Comparison of ENCODE assay signal across 9 mouse cellular contexts in the genomic region with DNA sequence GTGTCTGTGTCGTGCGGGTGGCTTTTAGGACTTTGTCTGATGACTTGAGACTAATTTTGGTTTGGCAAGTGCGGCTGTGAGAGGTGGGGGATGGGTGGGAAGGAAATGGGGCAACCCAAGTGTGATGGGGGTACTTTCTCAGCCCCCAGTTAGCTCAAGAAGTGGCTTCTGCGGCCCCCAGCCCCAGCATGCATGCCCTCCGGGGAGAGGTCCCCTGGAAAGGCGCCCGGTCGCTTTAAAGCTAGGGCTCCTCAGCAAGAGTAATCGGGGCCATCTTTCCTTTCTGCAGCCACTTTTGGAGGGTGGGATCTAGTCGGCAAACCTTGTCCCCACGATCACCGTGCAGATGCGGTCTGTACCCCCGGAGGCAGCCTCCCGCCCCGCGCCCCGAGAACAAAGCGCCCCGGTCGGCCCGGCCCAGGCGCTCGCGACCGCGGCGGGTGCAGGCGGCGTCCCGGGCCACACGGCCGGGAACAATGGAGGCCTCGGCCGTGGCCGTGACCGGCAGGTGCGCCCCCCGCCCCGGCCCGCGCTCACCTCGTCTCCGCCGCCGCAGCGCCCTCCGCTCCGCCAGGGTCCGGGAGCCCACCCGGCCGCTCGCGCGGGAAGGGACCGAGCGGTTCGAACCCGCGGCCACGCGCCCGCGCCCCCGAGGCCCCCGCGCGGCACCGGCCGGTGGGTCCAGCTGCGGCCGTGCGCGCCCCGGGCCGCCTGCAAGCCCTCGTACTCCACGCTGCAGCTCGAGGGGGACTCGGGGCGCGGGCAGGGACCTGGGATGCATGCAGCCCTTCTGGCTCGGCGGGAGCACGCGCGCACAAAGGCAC. TPM values are rescaled to one million over a fixed set of nuclear protein-coding genes. Genes with fewer than 3 reads are reported as not detected.
DNase-seq lines count a peak whose midpoint lies in the region; ATAC-seq and TF ChIP-seq lines count a peak whose summit lies in the region.
"Had no signal": no experiment of that assay in that cellular context is flagged by ENCODE, and none has a peak within 500 bp of the region (broad histone marks: within the 10 kb centered on the region; RNA-seq: fewer than 3 reads in every experiment).

No protein-coding gene starts in this region.

- no peaks in the 10 kb centered on the region for H3K36me3 ChIP-seq in spleen, adult 2 months (ENCODE audit: control insufficient read depth, insufficient read depth, low read length)
- H3K36me3 ChIP-seq in heart, embryonic 15.5 days: no peaks in the 10 kb centered on the region
- no peaks in the 10 kb centered on the region for H3K36me3 ChIP-seq in neural tube, embryonic 14.5 days (ENCODE audit: control insufficient read depth, insufficient read depth, low read length)

- H3K27me3 ChIP-seq in cerebellum, adult 2 months (ENCODE audit: control insufficient read depth, insufficient read depth, low read length): no peaks in the 10 kb centered on the region
- peaks cover 3% of the 10 kb centered on the region; the same call in 1 of the 2 replicates for H3K27me3 ChIP-seq in spleen, adult 2 months (ENCODE audit: control insufficient read depth, insufficient read depth, low read length)
- no peaks in the 10 kb centered on the region for H3K27me3 ChIP-seq in heart, embryonic 15.5 days
- H3K27me3 ChIP-seq in neural tube, embryonic 14.5 days (ENCODE audit: control insufficient read depth, insufficient read depth, low read length): no peaks in the 10 kb centered on the region

- WGBS in cerebellum, adult 2 months: 1% methylated on average over 86 of the region's 87 CpGs
- WGBS in spleen, adult 2 months: 1% methylated on average over 84 of the region's 87 CpGs
- 1% methylated on average over 79 of the region's 87 CpGs for WGBS in heart, embryonic 15.5 days
- under 1% methylated on average over 64 of the region's 87 CpGs for WGBS in neural tube, embryonic 14.5 days

- 0 out of 2 replicates have a peak, but pooled peaks have one; percentile 26 for TF ChIP-seq POLR2A in cerebellum, adult 2 months (IDR thresholded peaks at IDR 0.05; ENCODE audit: borderline replicate concordance, insufficient read depth, low read length)
- TF ChIP-seq POLR2A in spleen, adult 2 months (IDR thresholded peaks at IDR 0.05; ENCODE audit: low read depth, low read length): no peak

- peak overlapping the region; percentile 77 for H3K9ac ChIP-seq in heart, embryonic 15.5 days
- H3K9ac ChIP-seq in neural tube, embryonic 14.5 days (replicated peaks; ENCODE audit: low read depth, low read length): peak overlapping the region; percentile 99

- ATAC-seq in heart, embryonic 15.5 days (replicated peaks; ENCODE audit: insufficient number of reproducible peaks, insufficient read depth, low FRiP score, low read depth): peak; percentile 29
- ATAC-seq in neural tube, embryonic 14.5 days (ENCODE audit: low read depth): peak; percentile 68

- H3K4me1 ChIP-seq in cerebellum, adult 2 months (ENCODE audit: control insufficient read depth, insufficient read depth, low read length): peaks cover 15% of the 10 kb centered on the region
- peaks cover 3% of the 10 kb centered on the region for H3K4me1 ChIP-seq in spleen, adult 2 months (ENCODE audit: control insufficient read depth, insufficient read depth, insufficient read length)
- H3K4me1 ChIP-seq in heart, embryonic 15.5 days (replicated peaks): peaks cover 55% of the 10 kb centered on the region
- H3K4me1 ChIP-seq in neural tube, embryonic 14.5 days (ENCODE audit: control insufficient read depth, insufficient read depth, low read length): peaks cover 39% of the 10 kb centered on the region

- H3K9me3 ChIP-seq in heart, embryonic 15.5 days (replicated peaks): no peaks in the 10 kb centered on the region
- no peaks in the 10 kb centered on the region for H3K9me3 ChIP-seq in neural tube, embryonic 14.5 days (ENCODE audit: control insufficient read depth, low read length)

- H3K27ac ChIP-seq in cerebellum, adult 2 months (ENCODE audit: insufficient read depth, low read length): peak overlapping the region; percentile 37; the same call in 1 of the 2 replicates
- H3K27ac ChIP-seq in spleen, adult 2 months (ENCODE audit: insufficient read depth, low read length): no peak overlapping the region
- peak overlapping the region; percentile 75 for H3K27ac ChIP-seq in heart, embryonic 15.5 days
- H3K27ac ChIP-seq in neural tube, embryonic 14.5 days (ENCODE audit: low read depth, low read length): peak overlapping the region; percentile 97

- peak overlapping the region; percentile 86 for H3K4me2 ChIP-seq in heart, embryonic 15.5 days
- H3K4me2 ChIP-seq in neural tube, embryonic 14.5 days (ENCODE audit: low read depth, low read length): peak overlapping the region; percentile 90

- peak overlapping the region; percentile 88 for H3K4me3 ChIP-seq in cerebellum, adult 2 months (replicated peaks; ENCODE audit: insufficient read depth, low read depth, low read length)
- H3K4me3 ChIP-seq in spleen, adult 2 months (ENCODE audit: extremely low read depth, insufficient read depth, insufficient read length): peak overlapping the region; percentile 55
- peak overlapping the region; percentile 63 for H3K4me3 ChIP-seq in heart, embryonic 15.5 days
- peak overlapping the region; percentile 79 for H3K4me3 ChIP-seq in neural tube, embryonic 14.5 days (ENCODE audit: low read depth, low read length)

- TF ChIP-seq CTCF in cerebellum, adult 2 months (IDR thresholded peaks at IDR 0.05; ENCODE audit: borderline replicate concordance, insufficient read depth, low read depth, low read length): no peak
- no peak for TF ChIP-seq CTCF in spleen, adult 2 months (IDR thresholded peaks at IDR 0.05; ENCODE audit: extremely low read depth, insufficient read depth, insufficient read length, insufficient replicate concordance)

- DNase-seq in cerebellum, adult 2 months: peak; percentile 44 to 62
- no peak for DNase-seq in cerebellum, adult 11-12 months
- no peak for DNase-seq in spleen, adult 2 months (ENCODE audit: low read depth in 1 of 2, low spot score in 2 of 2)
- no peak for DNase-seq in spleen, postnatal 14 days (ENCODE audit: low spot score in 2 of 2)
- DNase-seq in liver: peak; percentile 17
- DNase-seq in left cerebral cortex, adult 8-10 months (ENCODE audit: low spot score in 2 of 2): no peak

RNA-seq across cellular contexts. Expression of gene Nanos3, which starts 1.5 kb away (rescaled TPM):
- polyA plus RNA-seq in cerebellum, adult 2 months (2012; rRNA removed): 2.3 and 2.8 TPM in 2 replicates
- 1.2 TPM in 1 of 2 replicates, not detected in the other for polyA plus RNA-seq in spleen, adult 2 months (2012; rRNA removed)
- 1.4 and 1.6 TPM in 2 replicates for polyA plus RNA-seq in heart, embryonic 15.5 days (2015; fragmentation: Nextera tagmentation; extraction: Ambion mirVana)
- 12.4 and 12.5 TPM in 2 replicates for polyA plus RNA-seq in neural tube, embryonic 14.5 days (2014; fragmentation: Nextera tagmentation; extraction: Ambion mirVana)
- 1 to 10 TPM; 2.8 to 3.8 (median 3.2) TPM for total RNA-seq in left cerebral cortex, adult 8-10 months (2022)
- total RNA-seq: CH12.LX had no signal

RNA-seq across cellular contexts. Expression of gene 4930432K21Rik, which starts 35.6 kb away (rescaled TPM):
- 2.7 and 3.2 TPM in 2 replicates for polyA plus RNA-seq in cerebellum, adult 2 months (2012; rRNA removed)
- polyA plus RNA-seq in spleen, adult 2 months (2012; rRNA removed): 1.4 TPM in 2 replicates
- polyA plus RNA-seq in heart, embryonic 15.5 days (2015; fragmentation: Nextera tagmentation; extraction: Ambion mirVana): 0.60 and 0.77 TPM in 2 replicates
- 1.3 and 1.6 TPM in 2 replicates for polyA plus RNA-seq in neural tube, embryonic 14.5 days (2014; fragmentation: Nextera tagmentation; extraction: Ambion mirVana)
- total RNA-seq in left cerebral cortex, adult 8-10 months (2022): 1 to 10 TPM; 2.8 to 3.2 (median 3.1) TPM

RNA-seq across cellular contexts. Expression of gene Cc2d1a, which starts 35.7 kb away (rescaled TPM):
- polyA plus RNA-seq in cerebellum, adult 2 months (2012; rRNA removed): 40.4 and 45.1 TPM in 2 replicates
- polyA plus RNA-seq in spleen, adult 2 months (2012; rRNA removed): 21.0 and 26.6 TPM in 2 replicates
- polyA plus RNA-seq in heart, embryonic 15.5 days (2015; fragmentation: Nextera tagmentation; extraction: Ambion mirVana): 11.9 and 18.7 TPM in 2 replicates
- polyA plus RNA-seq in neural tube, embryonic 14.5 days (2014; fragmentation: Nextera tagmentation; extraction: Ambion mirVana): 26.8 and 30.7 TPM in 2 replicates
- 10 to 100 TPM; 44.3 to 52.9 (median 47.4) TPM for total RNA-seq in left cerebral cortex, adult 8-10 months (2022)

RNA-seq across cellular contexts. Expression of gene Zswim4, which starts 53.4 kb away (rescaled TPM):
- 14.0 TPM in 2 replicates for polyA plus RNA-seq in cerebellum, adult 2 months (2012; rRNA removed)
- polyA plus RNA-seq in spleen, adult 2 months (2012; rRNA removed): 11.3 and 17.5 TPM in 2 replicates
- polyA plus RNA-seq in heart, embryonic 15.5 days (2015; fragmentation: Nextera tagmentation; extraction: Ambion mirVana): 7.6 and 9.7 TPM in 2 replicates
- 12.9 and 20.5 TPM in 2 replicates for polyA plus RNA-seq in neural tube, embryonic 14.5 days (2014; fragmentation: Nextera tagmentation; extraction: Ambion mirVana)
- total RNA-seq in left cerebral cortex, adult 8-10 months (2022): 10 to 100 TPM; 12.9 to 13.8 (median 13.3) TPM

RNA-seq across cellular contexts. Expression of gene Podnl1, which starts 57.7 kb away (rescaled TPM):
- polyA plus RNA-seq in cerebellum, adult 2 months (2012; rRNA removed): 0.14 and 0.20 TPM in 2 replicates
- 11.1 and 12.9 TPM in 2 replicates for polyA plus RNA-seq in spleen, adult 2 months (2012; rRNA removed)
- polyA plus RNA-seq in heart, embryonic 15.5 days (2015; fragmentation: Nextera tagmentation; extraction: Ambion mirVana): 0.04 and 0.29 TPM in 2 replicates
- 0.43 and 0.50 TPM in 2 replicates for polyA plus RNA-seq in neural tube, embryonic 14.5 days (2014; fragmentation: Nextera tagmentation; extraction: Ambion mirVana)
- not detected for total RNA-seq in left cerebral cortex, adult 8-10 months (2022)

Comparison
In these comparisons a context has a peak if more than half of its experiments do, and no peak if none do; other contexts are left out.
1. DNase-seq: peak in cerebellum, adult 2 months (2 of 2) and liver (single experiment); none in cerebellum, adult 11-12 months (single experiment), spleen, adult 2 months (0 of 2), spleen, postnatal 14 days (0 of 2) and left cerebral cortex, adult 8-10 months (0 of 2).
2. Peak in every context shown above with its lines, with median percentiles within 50 percentile points of each other: H3K4me3 ChIP-seq.